Mouse (Mus musculus): ENCODE data around the gene Mark1.

The Mark1 gene

GRCm38 (mm10) chr1:184891998-184892397, 107.4 kb downstream of the Mark1 start:
- DNase-seq (ENCODE audit: low read depth, low spot score) = no peak

- DNase-seq (ENCODE audit: low read depth, low spot score) = no peak
These were observed 109.9 kb downstream of the Mark1 start for GRCm38 (mm10) chr1:184889454-184889853.

DNA sequence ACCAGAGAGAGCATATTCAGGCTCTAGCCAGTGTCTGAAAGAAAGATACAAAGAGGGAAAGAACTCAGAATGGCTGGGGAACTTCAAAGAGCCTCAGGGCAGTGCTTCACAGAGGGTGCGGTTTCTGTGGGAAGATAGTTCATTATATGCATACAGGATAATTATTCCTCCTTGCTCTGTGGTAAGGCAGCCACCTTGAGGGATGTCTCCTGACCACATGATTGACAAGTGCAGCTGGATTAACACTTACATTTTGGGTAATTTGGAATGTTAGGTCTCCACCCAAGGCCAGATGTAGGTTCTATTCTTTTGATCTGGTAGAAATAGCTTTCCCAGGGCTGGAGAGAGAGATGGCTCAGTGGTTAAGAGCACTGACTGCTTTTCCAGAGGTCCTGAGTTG, 113.2 kb downstream of the Mark1 start:
- no peak for DNase-seq (ENCODE audit: low read depth, low spot score)

- DNase-seq (ENCODE audit: low read depth, low spot score) = no peak
These were observed 116.8 kb downstream of the Mark1 start, which contains the start of gene C130074G19Rik for GRCm38 (mm10) chr1:184882281-184883268. Gene C130074G19Rik (minus strand): TSS chr1:184883218.

GRCm38 (mm10) chr1:184881861-184882260, 117.5 kb downstream of the Mark1 start:
- no peak for DNase-seq (ENCODE audit: low read depth, low spot score)

- DNase-seq (ENCODE audit: low read depth, low spot score) = no peak
These were observed 118.2 kb downstream of the Mark1 start for GRCm38 (mm10) chr1:184881211-184881610.

DNA sequence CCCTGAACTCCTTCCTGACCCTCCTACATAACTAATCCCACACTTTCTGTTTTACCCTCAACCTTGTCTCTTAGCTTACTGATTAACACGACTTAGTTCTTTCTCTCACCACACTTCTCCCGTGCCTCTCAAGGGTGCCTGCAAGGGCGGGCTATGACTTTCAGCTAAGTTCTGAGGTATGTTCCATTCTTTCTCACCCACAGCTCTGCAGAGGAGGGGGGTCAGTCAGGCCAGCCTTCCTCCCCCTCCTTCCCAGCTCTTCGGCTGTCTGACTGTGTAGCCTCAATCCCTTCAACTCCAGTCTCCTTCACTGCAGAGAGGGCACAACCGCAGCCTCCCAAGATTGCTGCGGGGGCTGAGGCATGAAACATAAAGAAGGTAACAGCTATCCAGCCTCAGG, 120.5 kb downstream of the Mark1 start:
- DNase-seq (ENCODE audit: low read depth, low spot score) = no peak

- no peak for DNase-seq (ENCODE audit: low read depth, low spot score)
These were observed 122.1 kb downstream of the Mark1 start for GRCm38 (mm10) chr1:184877306-184877705.

DNA sequence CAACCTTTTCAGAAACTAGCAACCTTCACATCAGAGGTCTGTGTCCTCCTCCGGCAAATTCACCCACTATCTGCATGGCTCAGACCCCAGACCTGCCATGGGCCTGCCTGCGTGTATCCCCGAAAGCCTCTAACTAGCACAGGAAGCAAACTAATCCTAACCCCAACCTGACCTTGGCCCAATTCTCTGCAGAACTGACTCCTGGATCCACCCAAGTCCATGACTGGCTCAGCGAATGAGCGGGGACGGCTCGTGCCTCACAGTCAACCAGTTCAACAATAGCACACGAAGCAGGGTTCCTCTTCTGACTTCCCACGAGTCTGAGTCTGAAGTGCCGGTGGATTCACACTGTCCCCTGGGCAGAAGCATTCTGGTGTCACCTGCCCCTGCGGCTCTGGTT, 125.5 kb downstream of the Mark1 start:
- no peak for DNase-seq (ENCODE audit: low read depth, low spot score)

DNA sequence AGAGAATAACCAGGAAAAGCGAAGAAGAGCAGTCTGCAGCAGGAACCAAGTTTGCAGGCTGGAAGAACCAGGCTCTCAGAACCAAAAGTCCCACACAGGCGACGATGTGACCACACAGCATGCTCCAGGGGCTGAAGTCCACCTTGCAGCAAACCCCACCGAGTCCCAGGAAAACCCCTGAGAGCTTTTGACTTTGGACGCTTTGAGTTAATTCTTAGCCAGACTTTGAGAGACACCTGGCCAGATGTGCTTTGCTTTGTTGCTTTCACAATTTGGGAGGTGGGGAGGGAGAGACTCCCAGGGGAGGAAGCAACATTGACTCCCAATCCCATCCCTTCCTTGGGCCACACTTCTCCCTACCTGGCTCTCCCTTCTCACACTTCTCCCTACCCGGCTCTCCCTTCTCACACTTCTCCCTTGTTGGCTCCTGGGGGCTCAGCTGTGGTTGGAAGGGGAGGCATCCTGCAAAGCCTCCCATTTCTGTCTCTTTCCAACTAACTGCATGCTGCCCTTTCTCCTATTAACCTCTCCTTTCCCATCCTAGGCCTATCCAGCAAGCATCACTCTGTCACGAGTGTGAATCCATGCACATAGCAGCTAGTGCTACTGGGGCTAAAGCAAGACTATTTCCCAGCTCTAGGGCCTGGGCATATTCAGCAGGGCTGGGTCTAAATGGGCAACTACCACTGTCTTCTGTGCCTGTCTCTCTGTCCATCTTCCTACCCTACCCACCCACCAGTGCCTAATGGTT, 127.1 kb downstream of the Mark1 start:
- no peak for DNase-seq (ENCODE audit: low read depth, low spot score)

- no peak for DNase-seq (ENCODE audit: low read depth, low spot score)
These were observed 127.9 kb downstream of the Mark1 start for GRCm38 (mm10) chr1:184871506-184871905.

DNA sequence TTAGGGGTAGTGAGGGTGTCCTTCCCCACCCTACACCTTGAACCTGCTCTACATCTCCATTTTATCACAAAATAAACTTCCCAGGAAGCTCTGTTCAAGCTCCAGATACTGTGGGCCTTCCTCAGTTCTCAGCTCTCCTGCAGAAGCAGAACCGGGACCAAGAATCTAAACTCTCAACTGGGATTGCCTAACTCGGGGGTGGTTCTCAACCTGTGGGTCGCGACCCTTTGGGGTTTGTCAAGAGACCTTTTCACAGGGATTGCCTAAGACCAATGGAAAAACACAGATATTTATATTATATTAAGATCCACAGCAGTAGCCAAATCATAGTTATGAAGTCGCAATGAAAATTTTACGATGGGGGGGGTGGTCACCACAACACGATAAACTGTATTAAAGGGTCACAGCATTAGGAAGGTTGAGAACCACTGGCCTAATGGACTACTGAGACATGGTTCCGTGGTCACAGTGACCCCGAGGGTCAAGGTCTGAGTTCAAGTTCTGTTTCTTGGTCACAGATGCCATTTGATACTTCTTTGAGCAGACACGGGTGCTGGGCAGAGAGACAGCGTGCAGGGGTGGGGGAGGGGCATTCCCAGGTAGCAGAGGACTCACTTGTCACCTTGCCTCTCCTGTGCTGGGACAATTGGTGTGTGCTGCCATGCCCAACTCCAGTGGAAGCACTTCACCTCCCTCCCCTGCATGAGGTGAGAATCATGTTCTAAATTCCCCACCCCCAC, 128.6 kb downstream of the Mark1 start:
- no peak for DNase-seq (ENCODE audit: low read depth, low spot score)

GRCm38 (mm10) chr1:184869939-184870565, 129.3 kb downstream of the Mark1 start:
- DNase-seq (ENCODE audit: low read depth, low spot score) = no peak

DNA sequence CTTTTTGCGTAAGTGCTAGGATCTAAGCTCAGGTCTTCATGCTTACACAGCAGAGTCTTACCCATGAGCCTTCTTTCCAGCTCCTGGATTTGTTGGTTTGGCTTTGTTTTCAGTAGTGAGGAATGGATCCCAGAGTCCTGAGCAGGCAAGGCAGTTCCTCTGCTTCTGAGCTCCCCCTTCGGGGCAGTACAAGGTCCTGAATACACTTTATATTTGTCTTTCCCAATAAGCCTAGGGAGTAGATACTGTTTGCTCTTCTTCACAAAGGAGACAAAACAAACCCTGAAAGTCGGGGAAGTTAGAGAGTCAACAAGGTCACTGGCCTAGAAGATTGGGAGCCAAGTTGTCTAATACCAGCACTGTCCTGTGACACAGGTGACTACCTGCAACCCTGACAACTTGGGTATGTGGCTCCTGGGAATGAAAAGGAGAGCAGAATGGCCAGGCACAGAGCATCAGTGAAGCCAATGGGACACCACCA, 131.7 kb downstream of the Mark1 start:
- DNase-seq (ENCODE audit: low read depth, low spot score) = no peak

DNA sequence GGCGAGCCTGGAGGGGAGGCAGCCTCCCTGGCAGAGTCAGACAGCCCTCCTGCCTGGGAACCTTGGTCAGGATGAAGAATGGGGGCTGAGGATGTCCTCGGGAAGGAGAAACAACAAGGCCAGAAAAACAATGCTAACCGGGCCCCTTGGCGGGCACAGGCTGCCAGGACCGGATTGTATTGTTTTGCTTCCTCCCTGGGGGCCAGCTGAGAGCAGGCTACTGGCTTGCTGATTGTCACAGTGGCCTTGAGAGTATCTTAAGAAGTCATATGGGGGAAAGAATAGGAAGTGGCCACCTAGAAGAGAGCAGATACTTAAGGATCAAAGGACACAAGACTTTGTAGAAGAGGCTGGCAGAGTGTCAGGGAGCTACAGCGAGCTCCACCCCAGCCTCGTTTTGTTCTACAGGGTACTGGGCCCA, 135.0 kb downstream of the Mark1 start:
- DNase-seq (ENCODE audit: low read depth, low spot score) = no peak

DNA sequence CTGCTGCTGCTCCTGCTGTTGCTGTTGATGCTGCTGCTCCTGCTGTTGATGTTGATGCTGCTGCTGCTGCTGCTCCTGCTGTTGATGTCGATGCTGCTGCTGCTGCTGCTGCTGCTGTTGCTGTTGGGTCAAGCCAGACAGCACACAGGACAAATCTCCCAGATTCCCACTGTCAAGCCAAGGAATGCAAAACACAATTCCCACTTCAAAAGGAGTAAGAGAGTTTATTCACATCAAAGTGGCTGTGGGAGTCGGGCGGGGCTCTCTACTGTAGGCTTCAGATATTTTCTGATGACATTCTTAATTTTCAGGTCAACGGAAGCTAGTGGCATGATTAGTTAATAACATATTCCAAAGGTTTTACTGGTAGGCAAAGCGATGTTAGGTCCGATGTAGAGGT, 136.7 kb downstream of the Mark1 start:
- no peak for DNase-seq (ENCODE audit: low read depth, low spot score)

- DNase-seq (ENCODE audit: low read depth, low spot score) = no peak
These were observed 137.8 kb downstream of the Mark1 start for GRCm38 (mm10) chr1:184861551-184861950.

DNA sequence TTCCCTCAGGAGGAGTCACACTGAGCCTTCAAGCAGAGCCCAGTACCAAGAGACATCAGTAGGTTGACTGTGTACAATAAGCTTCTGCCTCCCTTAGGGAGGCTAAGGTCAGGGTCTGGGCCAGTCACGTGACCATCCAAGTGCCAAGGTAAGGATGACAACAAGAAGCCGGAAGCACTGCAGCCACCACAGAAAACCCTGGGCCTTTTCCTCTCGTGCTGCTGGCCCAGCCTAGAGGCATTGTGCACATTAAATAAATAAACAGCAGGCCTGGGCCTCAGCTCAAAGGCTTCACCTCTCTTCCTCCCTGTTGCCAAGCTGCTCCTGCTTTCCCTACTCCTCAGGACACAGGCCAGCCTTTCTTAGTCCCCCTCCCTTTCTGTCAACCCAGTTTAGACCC, 139.1 kb downstream of the Mark1 start:
- DNase-seq (ENCODE audit: low read depth, low spot score) = no peak

DNA sequence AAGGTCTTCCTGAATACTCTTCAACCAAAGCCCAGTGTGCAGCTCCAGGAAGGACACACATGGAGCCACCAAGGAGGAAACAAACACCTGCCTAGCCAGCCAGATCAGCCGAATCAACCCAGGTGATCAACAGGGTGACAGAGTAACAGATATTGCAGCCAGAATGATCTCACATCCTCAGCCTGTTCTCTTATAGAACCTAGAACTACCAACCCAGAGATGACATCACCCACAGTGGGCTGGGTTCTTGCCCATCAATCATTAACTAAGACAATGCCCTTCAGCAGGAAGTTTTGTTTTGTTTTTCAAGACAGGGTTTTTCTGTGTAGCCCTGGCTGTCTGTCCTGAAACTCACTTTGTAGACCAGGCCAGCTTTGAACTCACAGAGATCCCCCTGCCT, 141.1 kb downstream of the Mark1 start:
- no peak for DNase-seq (ENCODE audit: low read depth, low spot score)

- DNase-seq (ENCODE audit: low read depth, low spot score) = no peak
These were observed 142.2 kb downstream of the Mark1 start for GRCm38 (mm10) chr1:184857216-184857615.

GRCm38 (mm10) chr1:184853922-184854321, 145.4 kb downstream of the Mark1 start:
- no peak for DNase-seq (ENCODE audit: low read depth, low spot score)
